Mouse (Mus musculus): ENCODE measurements around the gene Txlna.

Gene Txlna

GRCm38 (mm10) chr4:129588865-129589264, 52.0 kb downstream of the Txlna start:
- no peak for DNase-seq (ENCODE audit: low spot score in 2 of 2)

- no peak for DNase-seq (ENCODE audit: low spot score in 2 of 2)
Measured at GRCm38 (mm10) chr4:129586943-129587342, 53.9 kb downstream of the Txlna start.

GRCm38 (mm10) chr4:129585773-129586172, 55.1 kb downstream of the Txlna start:
- no peak for DNase-seq (ENCODE audit: low spot score in 2 of 2)

GRCm38 (mm10) chr4:129584884-129585608, 55.8 kb downstream of the Txlna start:
- peak; percentile 77 to 89 for DNase-seq (ENCODE audit: low spot score in 2 of 2)

GRCm38 (mm10) chr4:129584370-129584769, 56.5 kb downstream of the Txlna start:
- no peak for DNase-seq (ENCODE audit: low spot score in 2 of 2)

GRCm38 (mm10) chr4:129582251-129582650, 58.6 kb downstream of the Txlna start:
- DNase-seq (ENCODE audit: low spot score in 2 of 2), result no peak

GRCm38 (mm10) chr4:129580347-129580746, 60.5 kb downstream of the Txlna start:
- DNase-seq (ENCODE audit: low spot score in 2 of 2), result peak in 1 of 2 experiments; percentile 59

GRCm38 (mm10) chr4:129578466-129578865, 62.4 kb downstream of the Txlna start, which contains the start of gene Fam167b:
TSS of gene Fam167b (minus strand) at chr4:129578549.
- no peak for DNase-seq (ENCODE audit: low spot score in 2 of 2)

- no peak for DNase-seq (ENCODE audit: low spot score in 2 of 2)
Measured at GRCm38 (mm10) chr4:129577688-129578087, 63.2 kb downstream of the Txlna start.

- peak; percentile 65 to 75 for DNase-seq (ENCODE audit: low spot score in 2 of 2)
Measured at GRCm38 (mm10) chr4:129576863-129577491, 63.9 kb downstream of the Txlna start.

Data from natural killer cell, adult 2 months (primary cell).